Mouse (Mus musculus): ENCODE results near the gene Gramd1b.
"Not testable (repeated sequence)": the region's sequence is repeated elsewhere in the genome, so short reads cannot be mapped to it uniquely, and the experiment has no call there.

Gene Gramd1b

DNA sequence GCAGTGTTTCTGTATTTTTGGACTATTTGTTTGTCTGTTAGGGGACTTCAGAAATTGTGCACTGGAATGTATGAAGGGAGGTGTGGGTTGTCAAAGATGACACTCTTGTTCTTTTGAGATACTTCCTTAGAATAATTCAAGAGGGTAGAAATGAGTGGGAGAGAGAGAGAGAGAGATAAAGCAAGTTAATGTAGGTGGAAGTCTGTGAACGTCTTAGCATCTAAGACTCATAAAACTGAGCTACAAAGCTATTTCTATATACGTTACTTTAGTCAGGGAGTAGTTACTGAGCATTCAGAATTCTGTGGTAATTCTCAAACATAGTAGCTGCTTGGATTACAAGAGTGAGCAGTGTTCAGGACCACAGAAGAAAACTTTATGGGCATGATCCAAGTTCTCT, 19.2 kb downstream of the Gramd1b start:
- DNase-seq (ENCODE audit: low spot score in 2 of 2) = no peak

DNA sequence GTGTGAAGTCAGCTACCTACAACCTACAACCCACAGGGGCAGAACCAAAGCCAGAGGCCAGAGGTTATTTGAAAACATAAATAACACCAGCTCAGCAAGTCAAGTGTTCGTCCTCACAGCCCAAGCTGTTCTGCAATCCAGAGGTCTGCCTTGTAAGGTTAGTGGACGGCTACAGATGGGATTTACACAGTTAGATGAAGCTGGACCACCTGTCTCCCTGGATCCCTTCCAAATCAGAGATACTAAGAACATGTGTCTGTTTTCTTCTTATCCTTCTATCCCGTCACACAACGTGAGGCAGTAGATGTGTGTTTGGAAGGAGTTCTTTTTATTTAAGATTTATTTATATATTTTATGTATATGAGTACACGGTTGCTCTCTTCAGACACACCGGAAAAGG, 21.7 kb downstream of the Gramd1b start:
- DNase-seq (ENCODE audit: low spot score in 2 of 2) = peak in 1 of 2 experiments; percentile 27

GRCm38 (mm10) chr9:40506576-40506975, 24.6 kb downstream of the Gramd1b start:
- DNase-seq (ENCODE audit: low spot score in 2 of 2) = no peak

DNA sequence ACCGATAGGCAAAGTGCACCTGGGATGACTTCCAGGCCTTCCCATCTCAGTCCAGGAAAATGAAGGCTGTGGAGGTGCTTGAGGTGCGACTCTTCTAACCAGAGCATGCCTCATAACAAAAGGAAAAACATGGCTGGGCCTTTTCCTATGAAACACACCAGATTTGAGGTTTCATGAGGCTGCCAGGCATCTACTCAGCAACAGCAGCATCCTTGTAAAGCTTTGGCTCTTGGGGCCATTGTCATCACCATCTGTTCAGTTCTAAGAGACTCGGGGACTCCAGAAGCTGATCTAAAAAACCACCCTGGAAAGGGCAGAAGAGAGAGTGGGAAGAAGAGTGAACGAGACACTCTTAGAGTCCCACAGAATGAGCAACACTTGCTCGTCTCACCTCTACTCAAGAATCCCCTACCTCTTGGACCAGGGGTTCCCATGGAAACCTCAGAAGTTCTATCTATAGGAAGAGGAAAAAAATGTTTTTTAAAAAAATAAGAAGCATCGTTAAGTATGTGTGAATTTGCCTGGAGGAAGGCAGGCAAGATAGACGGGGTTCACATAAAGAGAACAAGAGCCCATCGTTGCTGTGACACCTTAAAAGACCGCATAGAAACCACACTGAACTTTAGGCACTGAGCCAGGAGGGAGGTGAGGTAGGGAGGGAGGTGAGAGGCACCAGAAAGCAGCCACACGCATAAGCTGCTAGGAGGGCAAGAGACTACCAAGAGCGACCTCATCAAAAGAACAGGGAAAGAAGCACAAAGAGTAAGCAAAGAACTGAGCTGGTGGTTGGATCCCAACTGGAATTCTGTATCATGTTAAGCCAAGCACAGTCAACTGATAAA, 25.5 kb downstream of the Gramd1b start:
- no peak for DNase-seq (ENCODE audit: low spot score in 2 of 2)

GRCm38 (mm10) chr9:40504886-40505285, 26.3 kb downstream of the Gramd1b start:
- DNase-seq (ENCODE audit: low spot score in 2 of 2) = no peak

- no peak for DNase-seq (ENCODE audit: low spot score in 2 of 2)
Observed at GRCm38 (mm10) chr9:40500691-40501090, 30.5 kb downstream of the Gramd1b start.

DNA sequence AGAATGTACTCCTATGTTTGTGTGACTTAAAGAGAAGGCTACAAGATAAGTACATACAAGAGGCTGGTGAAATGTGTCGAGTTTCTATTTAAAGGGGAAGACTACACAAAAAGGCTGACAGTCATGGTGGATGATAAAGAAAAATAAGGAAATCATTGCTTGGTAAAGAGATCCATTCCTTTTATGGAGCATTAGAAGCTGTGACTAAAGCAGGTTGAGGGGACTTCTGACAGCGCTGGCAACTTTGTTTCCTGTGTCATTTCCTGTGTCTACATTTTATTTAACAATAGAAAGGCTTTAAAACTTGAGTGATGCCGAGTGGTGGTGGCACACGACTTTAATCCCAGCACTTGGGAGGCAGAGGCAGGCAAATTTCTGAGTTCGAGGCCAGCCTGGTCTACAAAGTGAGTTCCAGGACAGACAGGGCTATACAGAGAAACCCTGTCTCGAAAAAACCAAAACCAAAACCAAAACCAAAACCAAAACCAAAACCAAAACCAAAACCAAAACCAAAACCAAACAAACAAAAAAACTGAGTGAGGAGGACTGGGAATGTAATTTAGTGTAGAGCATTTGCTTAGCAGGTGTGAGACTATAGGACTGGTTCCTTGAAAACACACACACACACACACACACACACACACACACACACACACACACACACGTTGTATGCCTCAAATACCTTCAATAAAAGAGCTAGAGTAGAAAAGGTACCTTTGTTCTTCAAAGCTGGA, 48.7 kb downstream of the Gramd1b start:
- not testable (repeated sequence) for DNase-seq (ENCODE audit: low spot score in 2 of 2)

GRCm38 (mm10) chr9:40481271-40481670, 49.9 kb downstream of the Gramd1b start:
- peak in 1 of 2 experiments; percentile 34 for DNase-seq (ENCODE audit: low spot score in 2 of 2)

GRCm38 (mm10) chr9:40479333-40479732, 51.9 kb downstream of the Gramd1b start:
- DNase-seq (ENCODE audit: low spot score in 2 of 2) = no peak

GRCm38 (mm10) chr9:40478146-40478900, 52.9 kb downstream of the Gramd1b start:
- no peak for DNase-seq (ENCODE audit: low spot score in 2 of 2)

- no peak for DNase-seq (ENCODE audit: low spot score in 2 of 2)
Observed at GRCm38 (mm10) chr9:40477611-40478010, 53.6 kb downstream of the Gramd1b start.

GRCm38 (mm10) chr9:40476098-40476497, 55.1 kb downstream of the Gramd1b start:
- no peak for DNase-seq (ENCODE audit: low spot score in 2 of 2)

- no peak for DNase-seq (ENCODE audit: low spot score in 2 of 2)
Observed at GRCm38 (mm10) chr9:40472961-40473510, 58.1 kb downstream of the Gramd1b start.

- no peak for DNase-seq (ENCODE audit: low spot score in 2 of 2)
Observed at GRCm38 (mm10) chr9:40469403-40470137, 61.6 kb downstream of the Gramd1b start.

DNA sequence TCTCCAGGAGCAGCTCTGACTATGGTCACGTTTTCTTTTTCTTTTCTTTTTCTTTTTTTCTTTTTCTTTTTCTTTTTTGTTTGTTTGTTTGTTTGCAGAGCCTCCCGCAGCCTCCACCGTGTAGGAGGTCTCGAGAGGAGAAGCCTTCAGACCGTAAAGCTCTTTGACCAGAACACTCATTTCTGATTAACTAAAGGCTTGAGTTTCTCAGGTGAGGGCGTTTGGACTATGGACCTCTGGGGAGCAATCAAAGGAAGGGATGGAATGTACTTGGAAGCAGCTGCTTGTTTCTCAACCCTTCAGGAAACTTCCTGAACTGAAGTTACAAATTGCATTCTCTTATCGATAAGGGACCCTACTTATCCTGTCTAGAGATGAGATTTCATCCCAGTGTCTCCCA, 64.4 kb downstream of the Gramd1b start:
- no peak for DNase-seq (ENCODE audit: low spot score in 2 of 2)

DNA sequence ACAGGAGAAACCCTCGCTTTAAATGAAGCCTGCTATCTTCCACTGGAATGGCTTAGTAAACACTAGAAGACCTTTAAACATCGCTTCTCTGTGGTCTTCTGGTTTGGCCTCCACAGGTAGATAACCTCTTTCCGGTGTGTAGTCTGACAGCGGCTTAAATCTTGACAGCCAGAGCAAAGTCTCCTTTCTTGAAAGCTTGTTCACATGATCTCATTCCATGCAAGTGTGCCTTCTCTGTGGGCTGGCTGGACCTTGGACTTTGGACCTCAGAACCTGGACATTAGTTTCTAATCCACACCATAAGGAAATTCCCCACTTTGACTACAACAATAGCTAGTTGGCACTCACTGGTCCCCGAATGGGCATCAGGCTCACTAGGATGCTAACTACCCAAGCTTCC, 65.6 kb downstream of the Gramd1b start:
- DNase-seq (ENCODE audit: low spot score in 2 of 2) = no peak

GRCm38 (mm10) chr9:40462401-40462800, 68.8 kb downstream of the Gramd1b start:
- DNase-seq (ENCODE audit: low spot score in 2 of 2) = no peak

DNA sequence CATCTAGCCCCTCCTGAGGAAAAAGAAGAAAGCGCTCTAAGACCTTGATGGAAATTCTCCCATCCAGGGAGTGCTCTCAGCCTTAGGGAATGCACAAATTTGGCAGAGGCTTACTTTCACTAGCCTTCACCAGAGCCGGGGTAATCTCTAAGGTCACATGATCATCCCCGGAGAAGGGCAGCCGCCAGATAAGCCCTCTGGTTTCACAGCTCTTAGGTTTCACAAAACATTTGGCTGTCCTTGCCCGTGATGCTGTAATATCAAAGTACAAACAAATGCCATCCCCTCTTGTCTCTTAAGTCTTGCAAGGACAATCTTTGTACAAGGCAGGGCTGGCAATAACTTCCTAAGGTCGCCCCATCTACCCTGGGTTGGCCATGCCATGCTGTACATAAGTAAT, 70.4 kb downstream of the Gramd1b start:
- DNase-seq (ENCODE audit: low spot score in 2 of 2) = no peak

- no peak for DNase-seq (ENCODE audit: low spot score in 2 of 2)
Observed at GRCm38 (mm10) chr9:40459304-40460280, 71.6 kb downstream of the Gramd1b start.
